Mouse (Mus musculus) G1E (cell line): ENCODE data around the gene Sema3b.

Experiments
- CTCF ChIP-seq: IDR thresholded peaks from 2 replicates; pipeline ENCODE4 v1.5.1; 2012; ENCODE audit warnings: low read depth, low read length, inconsistent platforms, mixed read lengths
- GATA1 ChIP-seq: IDR thresholded peaks from 2 replicates; pipeline ENCODE4 v1.6.1; 2012; ENCODE audit warnings: borderline replicate concordance, low read length, inconsistent platforms, mixed read lengths

GRCm38 (mm10) chr9:107628721-107629410 lies 19.8 kb upstream of the Sema3b start:
- TF ChIP-seq CTCF, result no peak
- TF ChIP-seq GATA1, result no peak
